Mouse (Mus musculus): ENCODE results near the gene Apoc2. TPM values are rescaled to one million over a fixed set of nuclear protein-coding genes. Genes with fewer than 3 reads are reported as not detected.
A peak's percentile ranks its signal among the peaks of the same experiment; 100 is the strongest.

Gene Apoc2
- 47.3 and 98.1 TPM in 2 replicates for polyA plus RNA-seq (2015; fragmentation: Nextera tagmentation; extraction: Ambion mirVana)

DNA sequence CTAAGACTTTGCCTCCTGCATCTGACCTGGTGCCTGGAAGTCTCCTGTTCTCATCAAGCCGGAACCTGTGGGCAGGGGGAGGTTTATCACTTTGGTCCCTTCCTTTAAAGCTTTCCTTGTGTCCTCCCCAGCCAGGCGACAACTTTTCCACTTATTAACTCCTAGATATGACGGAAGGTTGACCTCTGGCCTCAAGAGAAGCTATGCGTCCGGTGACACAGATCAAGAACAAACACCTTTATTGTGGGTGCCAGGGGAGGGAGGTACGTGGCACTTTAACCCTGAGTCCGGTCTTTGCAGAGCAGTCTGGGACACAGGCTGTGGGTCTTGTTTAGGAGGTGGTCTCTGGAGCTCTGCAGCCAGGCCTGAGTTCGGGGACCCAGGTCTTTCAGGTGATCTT lies at the start of gene Apoc2:
Gene Apoc2 (minus strand): TSS at position 70 of the 400 bp plus-strand sequence.
- no peak within 1 kb of the TSS for H3K9ac ChIP-seq
- ATAC-seq (ENCODE audit: insufficient read depth, low FRiP score, low read depth), result no peak
- 58% methylated on average over 8 of the region's 8 CpGs for WGBS
- H3K36me3 ChIP-seq, result no peaks in the 10 kb centered on the region
- no peaks in the 10 kb centered on the region for H3K4me1 ChIP-seq
- H3K27ac ChIP-seq, result no peak within 1 kb of the TSS
- no peak within 1 kb of the TSS for H3K4me3 ChIP-seq (replicated peaks)
- no peak within 1 kb of the TSS for H3K4me2 ChIP-seq
- H3K9me3 ChIP-seq, result no peaks in the 10 kb centered on the region
- H3K27me3 ChIP-seq (replicated peaks), result no peaks in the 10 kb centered on the region

DNA sequence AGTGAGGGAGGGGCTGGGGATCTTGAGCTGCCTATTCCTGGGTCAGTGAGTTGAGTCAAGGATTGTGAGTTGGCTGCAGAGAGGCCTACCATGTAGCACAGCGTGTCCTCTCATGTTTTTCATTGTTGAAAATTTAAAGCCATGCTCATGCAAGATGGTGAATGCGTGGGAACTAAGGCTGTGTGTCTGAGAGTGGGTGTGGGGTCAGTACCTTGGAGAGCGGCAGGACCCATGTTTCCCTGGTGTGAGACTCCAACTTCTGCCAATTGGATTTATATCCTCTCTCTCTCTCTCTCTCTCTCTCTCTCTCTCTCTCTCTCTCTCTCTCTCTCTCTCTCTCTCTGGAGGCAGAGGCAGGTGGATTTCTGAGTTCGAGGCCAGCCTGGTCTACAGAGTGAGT lies 48.8 kb upstream of the Apoc2 start:
- Histone ChIP-seq H3K4me3 (replicated peaks) (no peak overlapping the region), H3K4me1 (no peaks in the 10 kb centered on the region), H3K9me3 (no peaks in the 10 kb centered on the region), H3K36me3 (peaks cover 84% of the 10 kb centered on the region), H3K4me2 (no peak overlapping the region), H3K27me3 (replicated peaks) (no peaks in the 10 kb centered on the region), H3K9ac (no peak overlapping the region), H3K27ac (no peak overlapping the region)
- 92% methylated on average over 4 of the region's 4 CpGs for WGBS
- ATAC-seq (ENCODE audit: insufficient read depth, low FRiP score, low read depth), result no peak

DNA sequence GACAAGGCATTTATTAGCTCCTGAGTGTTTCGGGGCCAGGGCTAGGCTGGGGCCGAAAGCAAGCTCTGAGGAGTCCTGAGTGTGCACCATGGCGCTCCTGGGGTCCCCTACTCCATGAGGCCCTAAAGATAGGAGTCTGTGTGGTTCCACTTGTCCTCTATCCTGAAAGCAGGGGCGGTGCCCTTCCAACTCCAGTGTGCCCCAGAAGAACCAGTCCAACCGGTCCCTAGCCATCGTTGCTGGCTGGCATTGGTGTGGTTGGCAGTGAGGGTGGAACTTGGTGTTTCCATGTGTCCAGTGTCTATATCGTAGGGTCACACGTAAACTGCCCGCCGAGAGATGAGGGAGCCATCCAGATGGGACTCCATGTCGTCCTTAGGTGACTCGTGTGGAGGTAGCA lies 46.4 kb upstream of the Apoc2 start:
- no peaks in the 10 kb centered on the region for H3K27me3 ChIP-seq (replicated peaks)
- ATAC-seq (ENCODE audit: insufficient read depth, low FRiP score, low read depth), result peak; percentile 44; the same call in 1 of the 2 replicates
- no peak overlapping the region for H3K4me2 ChIP-seq
- H3K9me3 ChIP-seq, result no peaks in the 10 kb centered on the region
- no peak overlapping the region for H3K27ac ChIP-seq
- no peaks in the 10 kb centered on the region for H3K4me1 ChIP-seq
- peaks cover 71% of the 10 kb centered on the region for H3K36me3 ChIP-seq
- 91% methylated on average over 12 of the region's 12 CpGs for WGBS
- no peak overlapping the region for H3K9ac ChIP-seq
- H3K4me3 ChIP-seq (replicated peaks), result no peak overlapping the region

DNA sequence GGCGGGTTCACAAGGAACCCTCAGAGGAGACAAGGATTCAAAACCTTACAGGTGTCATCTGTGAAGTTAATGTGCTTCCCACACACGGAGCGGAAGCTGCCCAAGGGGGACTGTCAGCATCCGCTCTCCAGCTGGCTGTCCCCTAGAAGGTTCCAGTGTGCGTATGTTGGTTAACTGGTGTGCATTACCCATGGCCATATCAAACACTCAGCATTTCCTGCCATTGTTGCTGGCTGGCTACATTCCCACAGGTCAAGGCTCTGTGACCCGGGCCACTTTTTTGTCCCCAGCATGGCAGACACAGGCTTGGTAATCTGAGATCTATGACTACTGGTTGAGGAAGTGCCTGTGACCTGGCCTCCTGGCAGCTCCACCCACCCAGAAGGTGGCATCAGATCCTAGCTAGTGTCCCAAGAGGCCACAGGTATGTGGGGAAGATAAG lies 45.0 kb upstream of the Apoc2 start:
- peaks cover 63% of the 10 kb centered on the region for H3K36me3 ChIP-seq
- ATAC-seq (ENCODE audit: insufficient read depth, low FRiP score, low read depth), result peak; percentile 27; the same call in 1 of the 2 replicates
- no peaks in the 10 kb centered on the region for H3K4me1 ChIP-seq

DNA sequence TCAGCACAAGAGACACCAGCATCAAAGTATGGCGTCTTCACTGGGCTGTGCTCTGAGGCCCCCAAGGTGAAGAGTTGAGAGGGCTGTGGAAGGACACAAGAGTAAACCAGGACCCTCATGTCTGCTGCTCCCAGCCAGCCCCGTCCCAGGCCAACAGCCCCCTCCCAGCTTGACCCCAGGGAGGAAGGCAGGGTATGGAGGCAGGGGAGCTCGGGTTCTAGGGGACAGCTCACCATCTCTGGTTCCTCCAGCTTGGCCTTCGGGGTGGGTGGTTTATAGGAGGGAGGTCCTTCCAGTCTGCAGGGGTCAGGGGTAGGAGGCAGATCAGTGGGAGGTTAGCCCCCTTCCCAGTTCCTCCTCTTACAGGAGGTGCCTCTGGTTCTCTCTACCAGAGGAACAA lies 41.5 kb upstream of the Apoc2 start:
- Histone ChIP-seq H3K36me3 (peaks cover 33% of the 10 kb centered on the region), H3K4me2 (no peak overlapping the region), H3K27me3 (replicated peaks) (no peaks in the 10 kb centered on the region), H3K4me1 (peaks cover 8% of the 10 kb centered on the region), H3K27ac (no peak overlapping the region), H3K4me3 (replicated peaks) (no peak overlapping the region), H3K9ac (no peak overlapping the region), H3K9me3 (no peaks in the 10 kb centered on the region)
- ATAC-seq (ENCODE audit: insufficient read depth, low FRiP score, low read depth), result no peak
- 98% methylated on average over 4 of the region's 4 CpGs for WGBS

More for the DNA sequence above, 45.0 kb upstream of the Apoc2 start:
- no peak overlapping the region for H3K4me3 ChIP-seq (replicated peaks)
- 83% methylated on average over 6 of the region's 6 CpGs for WGBS
- H3K27ac ChIP-seq, result no peak overlapping the region
- H3K4me2 ChIP-seq, result no peak overlapping the region
- no peaks in the 10 kb centered on the region for H3K9me3 ChIP-seq
- H3K9ac ChIP-seq, result no peak overlapping the region
- H3K27me3 ChIP-seq (replicated peaks), result no peaks in the 10 kb centered on the region

DNA sequence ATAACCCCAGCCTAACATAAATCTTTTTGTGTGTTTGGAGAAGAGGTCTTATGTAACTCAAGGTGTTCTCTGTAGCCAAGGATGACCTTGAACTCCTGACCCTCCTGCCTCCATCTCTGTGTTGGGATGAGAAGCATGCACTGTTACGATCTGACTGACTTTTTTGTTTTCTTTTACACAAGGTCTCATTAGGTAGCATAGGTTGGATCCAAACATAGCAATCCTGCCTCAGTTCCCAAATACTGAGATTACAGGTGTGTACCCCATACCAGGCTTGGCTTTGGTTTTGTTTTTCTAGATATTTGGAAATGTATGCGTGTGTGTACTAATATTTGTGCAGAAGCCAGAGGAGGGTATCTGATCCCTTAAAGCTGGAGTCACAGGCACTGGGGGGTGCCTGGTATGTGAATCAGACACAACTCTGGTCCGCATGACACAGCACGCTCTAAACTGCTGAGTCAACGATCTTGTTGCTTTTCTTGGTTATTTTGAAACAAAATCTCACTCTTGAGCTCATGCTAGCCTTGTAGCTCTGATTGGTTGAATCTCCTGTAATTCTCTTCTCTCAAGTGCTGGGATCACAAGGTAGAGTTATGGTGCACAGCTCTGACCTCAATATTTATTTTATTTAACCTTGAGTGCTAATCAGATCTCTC lies 40.7 kb upstream of the Apoc2 start:
- Histone ChIP-seq H3K27me3 (replicated peaks) (no peaks in the 10 kb centered on the region), H3K9ac (no peak overlapping the region), H3K4me3 (replicated peaks) (no peak overlapping the region), H3K4me2 (no peak overlapping the region), H3K9me3 (no peaks in the 10 kb centered on the region), H3K4me1 (peaks cover 12% of the 10 kb centered on the region), H3K36me3 (peaks cover 27% of the 10 kb centered on the region), H3K27ac (no peak overlapping the region)
- no peak for ATAC-seq (ENCODE audit: insufficient read depth, low FRiP score, low read depth)
- 83% methylated on average over 5 of the region's 5 CpGs for WGBS

DNA sequence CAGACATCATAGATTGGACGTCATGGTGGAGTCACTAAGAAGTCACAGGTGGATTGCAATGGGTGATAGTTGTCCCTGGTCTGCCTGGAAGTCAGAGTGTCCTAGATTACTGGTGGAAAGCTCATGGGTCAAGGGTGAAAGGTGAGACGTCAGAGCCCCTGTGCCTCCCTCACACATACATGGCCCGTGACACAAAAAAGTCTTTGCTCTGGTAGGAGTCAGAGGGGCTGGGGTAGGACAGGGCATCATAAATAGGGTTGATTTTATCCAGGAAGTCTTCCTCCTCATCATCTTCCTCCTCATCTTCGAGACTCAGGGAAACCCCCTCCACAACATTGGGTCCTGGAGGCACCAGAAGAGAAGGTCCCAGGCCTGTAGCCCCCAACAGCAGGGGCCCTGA lies 39.6 kb upstream of the Apoc2 start:
- Histone ChIP-seq H3K4me3 (replicated peaks) (no peak overlapping the region), H3K4me2 (no peak overlapping the region), H3K27me3 (replicated peaks) (no peaks in the 10 kb centered on the region), H3K9ac (no peak overlapping the region), H3K36me3 (peaks cover 20% of the 10 kb centered on the region), H3K27ac (no peak overlapping the region), H3K9me3 (no peaks in the 10 kb centered on the region), H3K4me1 (peaks cover 15% of the 10 kb centered on the region)
- WGBS, result 84% methylated on average over 4 of the region's 4 CpGs
- ATAC-seq (ENCODE audit: insufficient read depth, low FRiP score, low read depth), result no peak

DNA sequence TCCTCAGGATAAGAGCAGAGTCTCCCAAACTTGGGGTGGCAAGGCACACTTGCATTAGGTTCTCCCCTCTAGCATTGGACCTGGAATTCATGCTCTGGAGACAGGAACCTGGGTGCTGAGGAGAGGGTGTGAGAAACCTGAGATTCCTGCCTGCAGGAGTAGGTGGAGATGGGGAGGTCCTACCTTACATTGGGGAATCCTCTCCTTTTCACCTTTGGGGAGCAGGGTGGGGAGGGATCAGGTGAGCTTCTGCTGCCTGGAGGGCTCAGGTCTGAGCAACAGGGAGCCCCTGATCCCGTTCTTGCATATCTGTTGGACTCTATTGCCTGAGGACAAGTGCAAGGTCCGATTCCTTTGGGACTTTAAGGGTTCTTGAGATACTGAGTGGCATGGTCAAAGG lies 39.1 kb upstream of the Apoc2 start:
- no peak overlapping the region for H3K9ac ChIP-seq
- H3K4me2 ChIP-seq, result peak overlapping the region; percentile 68; the same call in 1 of the 2 replicates
- H3K27ac ChIP-seq, result peak overlapping the region; percentile 85
- 0 out of 2 replicates have a peak overlapping the region, but pooled peaks have one; percentile 41 for H3K4me3 ChIP-seq (replicated peaks)
- no peak for ATAC-seq (ENCODE audit: insufficient read depth, low FRiP score, low read depth)
- peaks cover 22% of the 10 kb centered on the region for H3K36me3 ChIP-seq
- H3K4me1 ChIP-seq, result peaks cover 15% of the 10 kb centered on the region
- H3K9me3 ChIP-seq, result no peaks in the 10 kb centered on the region
- WGBS, result 91% methylated on average over 2 of the region's 2 CpGs
- no peaks in the 10 kb centered on the region for H3K27me3 ChIP-seq (replicated peaks)

DNA sequence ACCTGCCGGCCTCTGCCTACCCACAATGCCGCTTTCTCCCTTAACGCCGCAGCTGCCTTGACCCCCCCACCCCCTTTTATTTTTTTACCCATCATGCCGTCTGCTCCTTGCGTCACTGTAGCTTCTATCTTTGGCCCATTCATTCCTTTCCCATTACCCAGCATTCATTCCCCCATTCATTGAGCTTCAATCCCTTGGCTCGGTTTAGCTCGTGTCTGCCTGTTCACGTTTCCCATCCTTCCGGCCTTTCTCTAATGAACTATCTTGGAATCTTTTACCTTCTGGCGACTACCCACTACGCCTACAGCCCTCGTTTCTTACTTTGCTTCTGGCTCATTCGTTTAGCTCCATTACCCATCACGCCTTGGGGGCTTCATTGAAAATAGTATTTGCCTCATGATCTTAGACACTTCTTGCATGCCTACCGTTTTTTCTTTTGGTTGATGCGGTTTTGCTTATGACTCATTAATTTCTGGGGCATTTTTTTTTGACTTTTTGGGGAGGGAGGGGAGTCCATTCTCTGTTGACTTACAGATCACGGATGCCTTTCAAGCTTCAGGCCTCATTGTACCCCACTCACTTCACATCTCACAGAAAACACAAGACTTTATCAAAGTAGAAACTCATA lies 38.4 kb upstream of the Apoc2 start:
- Histone ChIP-seq H3K4me1 (peaks cover 15% of the 10 kb centered on the region), H3K4me2 (peak overlapping the region; percentile 68), H3K27me3 (replicated peaks) (no peaks in the 10 kb centered on the region), H3K9ac (no peak overlapping the region), H3K9me3 (no peaks in the 10 kb centered on the region), H3K36me3 (peaks cover 22% of the 10 kb centered on the region), H3K27ac (peak overlapping the region; percentile 85), H3K4me3 (replicated peaks) (peak overlapping the region; percentile 41)
- WGBS, result 4% methylated on average over 18 of the region's 18 CpGs
- ATAC-seq (ENCODE audit: insufficient read depth, low FRiP score, low read depth), result no peak

DNA sequence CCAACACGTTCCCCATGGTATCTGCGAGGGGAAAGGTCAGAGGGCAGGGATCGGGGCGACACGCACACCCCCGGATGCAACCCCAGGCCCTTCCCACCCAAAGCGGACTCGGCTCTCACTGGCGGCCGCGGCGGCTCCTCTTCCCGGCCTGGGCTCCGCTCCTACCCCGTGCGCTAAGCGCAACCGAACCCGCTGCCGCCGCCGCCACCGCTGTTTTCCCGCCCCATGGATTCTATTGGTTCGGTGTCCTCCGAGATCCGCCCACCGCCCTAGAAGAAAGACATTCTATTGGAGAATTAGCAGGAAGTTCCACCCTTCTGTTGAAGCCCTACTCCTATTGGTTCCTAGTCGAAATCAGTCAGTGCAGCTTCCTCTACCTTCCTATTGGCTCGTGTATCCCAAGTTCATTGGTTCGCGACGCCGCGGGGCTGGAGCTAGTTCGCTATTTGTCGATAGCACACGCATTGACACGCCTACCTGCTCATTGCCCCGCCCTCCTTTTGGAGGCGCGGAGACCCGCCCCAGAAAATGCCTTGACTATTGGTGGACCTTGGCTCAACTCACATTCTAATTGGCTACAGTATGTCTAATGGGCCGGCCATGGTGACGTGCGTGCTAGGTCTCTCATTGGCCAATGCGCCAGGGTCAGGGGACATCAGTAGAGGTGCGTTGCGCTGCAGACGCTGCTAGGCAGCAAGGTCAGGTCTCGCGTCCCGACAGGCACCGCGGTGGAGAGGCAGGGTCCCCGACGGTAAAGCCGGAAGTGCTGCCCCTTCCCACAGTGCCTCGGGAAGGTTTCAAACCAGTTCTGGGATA lies 37.7 kb upstream of the Apoc2 start, which contains the start of gene Tomm40:
Gene Tomm40 (minus strand): TSS at position 200 of the 816 bp plus-strand sequence.
- Histone ChIP-seq H3K4me1 (peaks cover 15% of the 10 kb centered on the region), H3K9ac (peak within 1 kb of the TSS; percentile 98), H3K4me3 (replicated peaks) (peak within 1 kb of the TSS; percentile 100), H3K36me3 (peaks cover 26% of the 10 kb centered on the region), H3K27me3 (replicated peaks) (no peaks in the 10 kb centered on the region), H3K9me3 (no peaks in the 10 kb centered on the region), H3K4me2 (peak within 1 kb of the TSS; percentile 85), H3K27ac (peak within 1 kb of the TSS; percentile 85)
- under 1% methylated on average over 56 of the region's 59 CpGs for WGBS
- peak; percentile 99 for ATAC-seq (ENCODE audit: insufficient read depth, low FRiP score, low read depth)

DNA sequence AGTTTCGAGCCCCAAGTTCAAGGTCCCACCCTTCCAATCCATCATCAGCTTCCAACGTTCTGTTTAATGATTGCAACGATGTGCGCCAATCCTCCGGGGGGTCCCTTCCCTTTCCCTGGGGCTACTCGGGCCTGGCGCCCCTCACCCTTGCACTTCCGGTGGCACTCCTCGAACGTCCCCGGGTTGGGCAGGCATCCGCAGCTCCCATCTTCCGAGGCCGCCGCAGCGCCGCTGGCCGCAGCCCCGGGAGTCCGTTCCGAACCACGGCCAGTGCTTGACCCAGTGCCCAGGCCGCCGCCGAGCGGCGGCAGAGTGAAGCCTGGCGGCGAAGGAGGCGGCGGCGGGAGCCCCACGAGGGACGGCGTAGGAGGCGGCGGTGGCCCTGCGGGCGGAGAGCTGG lies 37.1 kb upstream of the Apoc2 start:
- Histone ChIP-seq H3K4me2 (peak overlapping the region; percentile 85), H3K27me3 (replicated peaks) (no peaks in the 10 kb centered on the region), H3K9ac (peak overlapping the region; percentile 98), H3K9me3 (no peaks in the 10 kb centered on the region), H3K36me3 (peaks cover 30% of the 10 kb centered on the region), H3K4me1 (peaks cover 15% of the 10 kb centered on the region), H3K27ac (peak overlapping the region; percentile 80), H3K4me3 (replicated peaks) (peak overlapping the region; percentile 100)
- ATAC-seq (ENCODE audit: insufficient read depth, low FRiP score, low read depth), result no peak
- WGBS, result under 1% methylated on average over 39 of the region's 39 CpGs

DNA sequence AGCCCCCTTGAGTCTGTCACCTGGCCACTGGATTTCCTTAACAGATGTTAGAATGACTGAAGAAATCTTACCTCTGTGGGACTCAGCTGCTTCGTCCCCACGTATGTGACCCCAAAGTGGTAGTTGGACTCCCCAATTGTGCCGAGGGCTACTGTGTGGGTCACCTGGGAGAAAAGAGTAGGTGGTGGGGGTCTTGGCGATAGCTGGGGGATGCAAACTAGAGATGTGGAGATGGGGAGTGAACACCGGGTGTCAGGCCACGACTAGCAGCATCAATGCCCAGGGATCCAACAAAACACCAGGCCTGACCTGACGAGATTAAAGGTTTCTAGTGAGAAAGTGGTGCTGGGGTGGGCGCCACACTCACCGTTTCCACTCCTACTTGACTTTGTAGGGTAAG lies 35.9 kb upstream of the Apoc2 start:
- no peaks in the 10 kb centered on the region for H3K27me3 ChIP-seq (replicated peaks)
- no peak overlapping the region for H3K9ac ChIP-seq
- H3K4me3 ChIP-seq (replicated peaks), result no peak overlapping the region
- H3K4me1 ChIP-seq, result peaks cover 15% of the 10 kb centered on the region
- peaks cover 35% of the 10 kb centered on the region for H3K36me3 ChIP-seq
- no peaks in the 10 kb centered on the region for H3K9me3 ChIP-seq
- H3K4me2 ChIP-seq, result no peak overlapping the region
- H3K27ac ChIP-seq, result no peak overlapping the region
- 87% methylated on average over 9 of the region's 9 CpGs for WGBS
- ATAC-seq (ENCODE audit: insufficient read depth, low FRiP score, low read depth), result no peak
